Mouse (Mus musculus) limb, embryonic 13.5 days (tissue): ENCODE data around the gene Phldb2. TPM values are rescaled to one million over a fixed set of nuclear protein-coding genes. Genes with fewer than 3 reads are reported as not detected.

ENCODE experiments used
- ATAC-seq: fragments of 200-750 bp; cut with Nextera tagmentation; 2 replicates; pipeline ENCODE4 v1.8.0; 2017; ENCODE audit warnings: low read depth, moderate number of reproducible peaks, moderate TSS enrichment; ENCODE audit not compliant: low FRiP score
- H3K27ac ChIP-seq: fragments of 300-500 bp; sonication (generic); 2 replicates; pipeline ENCODE4 v1.5.1; 2015; ENCODE audit warnings: inconsistent platforms, mild to moderate bottlenecking, moderate library complexity
- H3K27me3 ChIP-seq: fragments of 300-500 bp; sonication (generic); 2 replicates; pipeline ENCODE4 v1.6.1; 2015; ENCODE audit warnings: mild to moderate bottlenecking, inconsistent platforms
- H3K36me3 ChIP-seq: fragments of 300-500 bp; sonication (generic); 2 replicates; pipeline ENCODE4 v1.6.1; 2015; ENCODE audit warnings: inconsistent platforms, mild to moderate bottlenecking, moderate library complexity
- H3K4me1 ChIP-seq: fragments of 300-500 bp; sonication (generic); 2 replicates; pipeline ENCODE4 v1.6.1; 2015; ENCODE audit warnings: inconsistent platforms
- H3K4me2 ChIP-seq: fragments of 300-500 bp; sonication (generic); replicated peaks from 2 replicates; pipeline ENCODE4 v1.6.1; 2015; ENCODE audit warnings: inconsistent platforms, mild to moderate bottlenecking, moderate library complexity
- H3K4me3 ChIP-seq: fragments of 300-500 bp; sonication (generic); 2 replicates; pipeline ENCODE4 v1.5.1; 2015; ENCODE audit warnings: moderate library complexity, mild to moderate bottlenecking, inconsistent platforms
- H3K9ac ChIP-seq: fragments of 300-500 bp; sonication (generic); 2 replicates; pipeline ENCODE4 v1.6.1; 2015; ENCODE audit warnings: mild to moderate bottlenecking, inconsistent platforms
- H3K9me3 ChIP-seq: fragments of 300-500 bp; sonication (generic); 2 replicates; pipeline ENCODE4 v1.6.1; 2016; ENCODE audit warnings: inconsistent platforms
- WGBS: fragments of 180-500 bp; shearing (Covaris S2); methylation state at CpG from one replicate; pipeline ENCODE4 v1.1.7; 2015; 5-methylcytosine and 5-hydroxymethylcytosine counted together
- polyA plus RNA-seq: library from polyadenylated mRNA; unstranded; fragments of >200 nt; fragmentation: Nextera tagmentation; extraction: Ambion mirVana; gene quantifications from 2 replicates; pipeline ENCODE4 v1.2.1, GENCODE M21; 2015

Gene Phldb2
- polyA plus RNA-seq: 76.8 and 77.8 TPM in 2 replicates

DNA sequence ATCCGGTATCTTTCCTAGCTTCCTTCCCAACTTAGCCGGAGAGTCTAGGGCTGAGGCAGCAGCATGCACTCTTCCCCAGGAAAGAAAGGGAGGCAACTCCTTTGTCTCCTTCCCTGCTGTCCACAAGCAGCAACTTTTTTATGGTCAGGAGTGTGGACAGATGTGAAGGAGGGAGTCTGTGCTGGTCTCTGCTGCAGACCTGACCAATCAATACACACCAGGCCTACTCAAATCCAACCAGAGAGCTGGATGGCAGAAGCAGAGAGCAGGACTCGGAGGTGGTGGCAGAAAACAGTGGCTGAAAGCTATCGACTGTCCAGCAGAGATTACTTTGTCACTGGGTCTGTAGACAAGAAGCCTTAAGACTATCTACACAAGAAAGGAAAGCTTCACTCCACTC, at the start of gene Phldb2:
Gene Phldb2, minus strand, starts transcription at position 205 of the 400 bp plus-strand sequence.
- ATAC-seq: no peak
- Histone ChIP-seq H3K4me3 (no peak within 1 kb of the TSS), H3K4me1 (no peaks in the 10 kb centered on the region), H3K4me2 (no peak within 1 kb of the TSS), H3K36me3 (no peaks in the 10 kb centered on the region), H3K27ac (no peak within 1 kb of the TSS), H3K9ac (no peak within 1 kb of the TSS), H3K27me3 (no peaks in the 10 kb centered on the region), H3K9me3 (no peaks in the 10 kb centered on the region)
- 79% methylated on average over 4 of the region's 4 CpGs for WGBS

DNA sequence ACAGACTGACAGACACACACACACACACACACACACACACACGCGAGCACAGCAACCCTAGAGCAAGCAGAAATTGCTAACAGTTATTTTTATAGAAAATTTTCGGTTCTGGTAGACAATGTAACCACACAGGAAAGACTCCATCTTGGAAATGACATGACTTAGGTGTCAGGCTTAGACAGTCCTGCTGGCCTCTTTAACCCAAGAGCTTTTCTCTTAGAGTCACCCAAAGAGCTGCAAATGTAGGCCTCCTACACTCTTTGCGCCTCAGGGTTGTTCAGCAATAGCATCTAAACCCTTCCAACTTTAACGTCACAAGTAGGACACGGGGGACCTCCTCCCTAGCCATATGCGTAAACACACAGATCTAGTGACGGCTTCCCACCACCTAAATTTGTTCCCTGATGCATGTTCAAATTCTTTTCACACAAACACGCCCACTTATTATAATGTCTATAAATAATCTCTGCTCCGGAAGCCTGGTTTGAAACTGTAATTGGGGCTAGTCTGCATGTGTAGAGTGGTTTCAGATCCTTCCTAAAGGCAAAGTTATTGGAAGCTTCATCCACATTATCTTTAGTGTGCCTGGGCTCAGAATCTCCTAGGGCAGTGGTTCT, 48.3 kb upstream of the Phldb2 start:
- Histone ChIP-seq H3K9ac (no peak overlapping the region), H3K27me3 (no peaks in the 10 kb centered on the region), H3K36me3 (no peaks in the 10 kb centered on the region), H3K9me3 (no peaks in the 10 kb centered on the region), H3K4me1 (0 out of 2 replicates have a peak, but pooled peaks cover 7% of the 10 kb centered on the region), H3K4me2 (no peak overlapping the region), H3K4me3 (no peak overlapping the region), H3K27ac (no peak overlapping the region)
- ATAC-seq: no peak
- WGBS: 78% methylated on average over 10 of the region's 10 CpGs

DNA sequence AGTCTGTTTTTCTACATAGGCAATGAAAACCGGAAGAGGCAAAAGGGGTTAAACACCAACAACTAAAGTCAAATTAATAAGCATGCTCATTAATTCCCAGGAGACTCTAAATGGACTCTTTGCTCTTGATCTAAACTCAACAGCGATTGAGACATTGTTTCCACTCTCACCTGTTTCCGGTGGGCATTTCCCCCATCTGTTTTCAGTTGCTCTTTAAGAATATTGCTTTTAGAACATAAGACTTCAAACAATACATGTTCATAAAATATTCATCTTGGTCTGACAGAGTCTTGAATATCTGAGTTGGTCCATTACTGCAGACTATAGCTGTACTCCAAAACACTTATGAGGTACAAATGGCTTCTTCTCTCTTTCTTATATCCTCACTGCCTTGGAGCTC, 47.6 kb upstream of the Phldb2 start:
- Histone ChIP-seq H3K27ac (no peak overlapping the region), H3K9ac (no peak overlapping the region), H3K27me3 (no peaks in the 10 kb centered on the region), H3K4me2 (no peak overlapping the region), H3K4me1 (0 out of 2 replicates have a peak, but pooled peaks cover 7% of the 10 kb centered on the region), H3K9me3 (no peaks in the 10 kb centered on the region), H3K4me3 (no peak overlapping the region), H3K36me3 (no peaks in the 10 kb centered on the region)
- 59% methylated on average over 3 of the region's 3 CpGs for WGBS
- ATAC-seq: no peak

DNA sequence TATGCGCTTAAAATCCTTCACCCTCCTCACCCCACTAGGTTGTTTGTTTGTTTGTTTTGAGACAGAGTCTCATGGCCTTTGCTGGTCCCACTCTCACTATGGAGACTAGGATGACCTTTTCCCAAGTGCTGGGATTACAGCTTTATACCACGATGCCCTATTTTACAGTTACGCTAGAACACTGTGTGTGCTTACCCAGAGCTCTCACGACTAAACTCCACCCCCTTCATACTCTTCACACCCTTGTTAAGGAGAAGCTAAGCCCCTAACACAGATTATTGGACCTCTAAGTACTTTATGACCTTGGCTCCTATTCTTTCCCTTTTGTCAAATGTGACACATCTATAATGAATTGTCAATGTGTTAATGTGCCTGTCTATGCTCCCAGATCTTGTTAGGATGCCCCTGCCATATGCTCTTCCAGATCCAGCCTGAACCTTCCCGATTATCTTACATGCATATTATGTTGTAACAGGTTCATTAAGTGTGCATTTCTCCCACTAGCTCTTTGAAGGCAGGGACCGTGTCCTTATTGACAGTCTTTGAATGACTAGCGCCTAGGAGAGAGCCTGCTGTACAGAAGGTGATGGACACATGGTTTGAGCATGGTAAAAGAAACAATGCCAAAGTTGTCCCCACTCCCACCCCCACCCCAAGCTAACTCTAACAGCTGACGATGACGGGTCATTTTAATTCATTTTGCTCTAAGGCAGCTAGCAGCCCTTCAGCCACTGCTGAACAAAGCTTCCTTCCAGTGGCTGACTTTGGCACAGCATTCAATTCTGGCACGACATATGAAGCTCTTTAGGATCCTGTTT, 46.2 kb upstream of the Phldb2 start:
- Histone ChIP-seq H3K27me3 (no peaks in the 10 kb centered on the region), H3K9ac (no peak overlapping the region), H3K27ac (no peak overlapping the region), H3K4me3 (no peak overlapping the region), H3K36me3 (no peaks in the 10 kb centered on the region), H3K4me1 (0 out of 2 replicates have a peak, but pooled peaks cover 7% of the 10 kb centered on the region), H3K4me2 (no peak overlapping the region), H3K9me3 (no peaks in the 10 kb centered on the region)
- 69% methylated on average over 10 of the region's 10 CpGs for WGBS
- no peak for ATAC-seq

- H3K27me3 ChIP-seq: no peaks in the 10 kb centered on the region
- H3K4me1 ChIP-seq: 0 out of 2 replicates have a peak, but pooled peaks cover 7% of the 10 kb centered on the region
- no peak overlapping the region for H3K9ac ChIP-seq
- H3K36me3 ChIP-seq: no peaks in the 10 kb centered on the region
- H3K27ac ChIP-seq: no peak overlapping the region
- H3K9me3 ChIP-seq: no peaks in the 10 kb centered on the region
- H3K4me3 ChIP-seq: no peak overlapping the region
- ATAC-seq: no peak
- 80% methylated on average over 7 of the region's 7 CpGs for WGBS
- no peak overlapping the region for H3K4me2 ChIP-seq
These were observed 44.8 kb upstream of the Phldb2 start for GRCm38 (mm10) chr16:45998231-45998630.

- no peak overlapping the region for H3K9ac ChIP-seq
- no peaks in the 10 kb centered on the region for H3K27me3 ChIP-seq
- H3K4me2 ChIP-seq: no peak overlapping the region
- no peak for ATAC-seq
- WGBS: 45% methylated on average over 10 of the region's 10 CpGs
- H3K36me3 ChIP-seq: no peaks in the 10 kb centered on the region
- no peaks in the 10 kb centered on the region for H3K9me3 ChIP-seq
- peaks cover 3% of the 10 kb centered on the region; the same call in 1 of the 2 replicates for H3K4me1 ChIP-seq
- H3K27ac ChIP-seq: no peak overlapping the region
- H3K4me3 ChIP-seq: no peak overlapping the region
These were observed 37.7 kb upstream of the Phldb2 start for GRCm38 (mm10) chr16:45990901-45991676.

GRCm38 (mm10) chr16:45986236-45986635, 32.8 kb upstream of the Phldb2 start:
- no peak for ATAC-seq
- no peak overlapping the region for H3K4me2 ChIP-seq
- H3K36me3 ChIP-seq: no peaks in the 10 kb centered on the region
- no peaks in the 10 kb centered on the region for H3K27me3 ChIP-seq
- WGBS: 84% methylated on average over 1 of the region's 1 CpGs
- no peaks in the 10 kb centered on the region for H3K9me3 ChIP-seq
- peaks cover 14% of the 10 kb centered on the region for H3K4me1 ChIP-seq
- H3K27ac ChIP-seq: no peak overlapping the region
- H3K4me3 ChIP-seq: no peak overlapping the region
- H3K9ac ChIP-seq: no peak overlapping the region

GRCm38 (mm10) chr16:45984610-45985606, 31.5 kb upstream of the Phldb2 start:
- H3K4me3 ChIP-seq: no peak overlapping the region
- no peaks in the 10 kb centered on the region for H3K27me3 ChIP-seq
- H3K4me1 ChIP-seq: peaks cover 14% of the 10 kb centered on the region
- peak; percentile 92 for ATAC-seq
- H3K36me3 ChIP-seq: 0 out of 2 replicates have a peak, but pooled peaks cover 2% of the 10 kb centered on the region
- 73% methylated on average over 4 of the region's 4 CpGs for WGBS
- H3K9me3 ChIP-seq: no peaks in the 10 kb centered on the region
- H3K27ac ChIP-seq: peak overlapping the region; percentile 52; the same call in 1 of the 2 replicates
- H3K4me2 ChIP-seq: peak overlapping the region; percentile 12; the same call in 1 of the 2 replicates
- no peak overlapping the region for H3K9ac ChIP-seq

DNA sequence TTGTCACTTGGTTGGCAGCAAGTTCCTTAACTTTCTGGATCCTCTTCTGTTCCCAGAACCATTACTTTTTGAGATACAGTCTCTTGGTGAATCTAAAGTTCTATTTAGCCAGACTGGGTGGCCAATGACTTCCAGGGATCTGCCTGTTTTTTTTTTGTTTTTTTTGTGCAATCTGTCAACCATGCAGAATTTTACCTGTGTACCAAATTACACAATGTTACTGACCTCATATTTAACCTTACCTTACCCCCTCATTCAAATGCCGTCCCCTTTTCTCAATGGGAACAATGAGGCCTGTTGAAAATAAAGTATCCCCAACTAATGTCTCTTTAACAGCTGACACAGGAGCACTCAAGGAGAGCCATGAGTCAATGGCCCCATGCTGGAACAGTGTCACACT, 22.9 kb upstream of the Phldb2 start:
- Histone ChIP-seq H3K4me2 (no peak overlapping the region), H3K9ac (no peak overlapping the region), H3K27me3 (no peaks in the 10 kb centered on the region), H3K27ac (no peak overlapping the region), H3K9me3 (no peaks in the 10 kb centered on the region), H3K4me3 (no peak overlapping the region), H3K4me1 (peaks cover 7% of the 10 kb centered on the region; the same call in 1 of the 2 replicates), H3K36me3 (0 out of 2 replicates have a peak, but pooled peaks cover 4% of the 10 kb centered on the region)
- no peak for ATAC-seq
- 92% methylated on average over 1 of the region's 1 CpGs for WGBS

DNA sequence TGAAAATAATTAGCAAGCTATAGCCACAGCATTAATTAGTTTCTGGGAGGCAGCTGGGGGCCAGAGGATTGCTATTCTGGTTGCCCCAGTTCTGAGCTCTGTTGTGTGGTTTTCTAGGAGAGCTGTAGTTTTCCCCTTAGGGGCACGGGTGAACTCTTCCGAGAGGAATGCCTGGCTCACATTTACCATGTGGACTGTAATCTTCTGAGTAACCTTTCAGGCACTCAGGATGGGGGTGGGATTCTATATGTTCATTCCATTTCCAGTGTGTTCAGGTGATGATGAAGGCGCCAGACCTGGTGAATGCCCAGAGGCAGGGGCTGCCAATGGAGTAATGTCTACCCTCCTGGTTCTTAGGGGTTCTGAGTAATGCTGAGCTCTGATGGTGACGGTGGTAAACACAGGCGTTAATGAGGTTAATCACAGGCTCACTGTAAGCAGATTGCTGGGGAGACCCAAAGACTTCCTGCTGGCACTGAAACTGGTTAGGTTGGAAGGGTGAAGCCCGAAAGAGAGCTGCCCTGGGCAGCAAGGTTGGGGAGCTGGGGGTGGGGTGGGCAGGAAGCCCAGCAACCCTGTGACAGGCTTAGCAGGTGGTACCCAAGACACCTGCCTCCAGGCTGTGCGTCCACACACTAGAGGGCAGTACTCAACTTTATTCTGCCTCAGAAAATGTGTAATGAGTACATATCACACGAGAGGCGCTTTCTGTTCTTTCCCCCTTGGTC, 20.7 kb upstream of the Phldb2 start:
- Histone ChIP-seq H3K4me3 (no peak overlapping the region), H3K27ac (no peak overlapping the region), H3K9ac (no peak overlapping the region), H3K27me3 (no peaks in the 10 kb centered on the region), H3K9me3 (no peaks in the 10 kb centered on the region), H3K36me3 (no peaks in the 10 kb centered on the region), H3K4me1 (peaks cover 7% of the 10 kb centered on the region; the same call in 1 of the 2 replicates), H3K4me2 (no peak overlapping the region)
- 43% methylated on average over 9 of the region's 9 CpGs for WGBS
- ATAC-seq: peak; percentile 54; the same call in 1 of the 2 replicates
